Mouse (Mus musculus) MEL (cell line): ENCODE measurements around the gene Col18a1. TPM values are rescaled to one million over a fixed set of nuclear protein-coding genes. Genes with fewer than 3 reads are reported as not detected.

Experiments
- DNase-seq: peaks from one replicate; pipeline ENCODE4 v3.0.0; 2011; ENCODE audit warnings: low read depth, low spot score
- H3K27ac ChIP-seq: 2 replicates; pipeline ENCODE4 v1.5.1; 2012; ENCODE audit warnings: low read depth, mild to moderate bottlenecking, control low read depth, low read length, moderate library complexity; ENCODE audit not compliant: control insufficient read depth
- H3K27me3 ChIP-seq, 2 experiments: fragments of 150-350 bp in 1 of 2; sonication (generic) in 1 of 2; 2 replicates each; pipeline ENCODE4 v1.6.1; 2012; ENCODE audit warnings: low read length in 2 of 2, mild to moderate bottlenecking in 2 of 2, improper control_type of control experiment in 1 of 2, moderate library complexity in 1 of 2; ENCODE audit not compliant: insufficient read depth in 2 of 2, control insufficient read depth in 1 of 2
- H3K36me3 ChIP-seq, 2 experiments: 2 replicates each; pipeline ENCODE4 v1.6.1; 2012 to 2014; ENCODE audit warnings: low read length in 2 of 2, improper control_type of control experiment in 1 of 2, inconsistent platforms in 1 of 2, mild to moderate bottlenecking in 1 of 2; ENCODE audit not compliant: insufficient read depth in 2 of 2, control insufficient read depth in 1 of 2
- H3K4me1 ChIP-seq, 2 experiments: fragments of 150-350 bp in 1 of 2; sonication (generic) in 1 of 2; 2 replicates each; pipeline ENCODE4 v1.6.1; 2012; ENCODE audit warnings: low read length in 2 of 2, improper control_type of control experiment in 1 of 2, mild to moderate bottlenecking in 1 of 2; ENCODE audit not compliant: insufficient read depth in 2 of 2, control insufficient read depth in 1 of 2
- H3K4me3 ChIP-seq, 2 experiments: fragments of 150-350 bp in 1 of 2; sonication (generic) in 1 of 2; 2 replicates each; pipeline ENCODE4 v1.5.1; 2012; ENCODE audit warnings: low read depth in 2 of 2, low read length in 2 of 2, mild to moderate bottlenecking in 2 of 2, moderate library complexity in 2 of 2, control low read depth in 1 of 2, improper control_type of control experiment in 1 of 2; ENCODE audit not compliant: control insufficient read depth in 1 of 2, insufficient read depth in 1 of 2
- H3K79me2 ChIP-seq: 2 replicates; pipeline ENCODE4 v1.6.1; 2012; ENCODE audit warnings: mild to moderate bottlenecking, low read length, moderate library complexity; ENCODE audit not compliant: control insufficient read depth, poor library complexity, insufficient read depth
- H3K9ac ChIP-seq: 2 replicates; pipeline ENCODE4 v1.6.1; 2012; ENCODE audit warnings: low read depth, mild to moderate bottlenecking, control low read depth, low read length, moderate library complexity; ENCODE audit not compliant: control insufficient read depth, poor library complexity, severe bottlenecking
- H3K9me3 ChIP-seq: fragments of 150-350 bp; sonication (generic); replicated peaks from 2 replicates; pipeline ENCODE4 v1.6.1; 2012; ENCODE audit warnings: mild to moderate bottlenecking, low read length, improper control_type of control experiment, moderate library complexity; ENCODE audit not compliant: insufficient read depth
- E2F4 ChIP-seq: IDR thresholded peaks from 2 replicates; pipeline ENCODE4 v1.6.1; 2011; ENCODE audit warnings: low read depth, low read length, improper control_type of control experiment, borderline replicate concordance
- EP300 ChIP-seq, 2 experiments: IDR thresholded peaks; 2 replicates each; pipeline ENCODE4 v1.6.1; 2011; ENCODE audit warnings: improper control_type of control experiment in 2 of 2, low read length in 2 of 2, low read depth in 1 of 2, mild to moderate bottlenecking in 1 of 2
- JUND ChIP-seq: IDR thresholded peaks from 2 replicates; pipeline ENCODE4 v1.6.1; 2011; ENCODE audit warnings: low read depth, mild to moderate bottlenecking, improper control_type of control experiment, low read length
- KAT2A ChIP-seq: conservative IDR thresholded peaks from 2 replicates; pipeline ENCODE4 v1.6.1; 2012; ENCODE audit warnings: low read depth, low read length, improper control_type of control experiment, inconsistent platforms
- MAFK ChIP-seq: IDR thresholded peaks from 2 replicates; pipeline ENCODE4 v1.6.1; 2011; ENCODE audit warnings: low read depth, mild to moderate bottlenecking, low read length, improper control_type of control experiment, borderline replicate concordance
- MAX ChIP-seq: IDR thresholded peaks from 2 replicates; pipeline ENCODE4 v1.6.1; 2011; ENCODE audit warnings: low read length, improper control_type of control experiment
- MAZ ChIP-seq: IDR thresholded peaks from 2 replicates; pipeline ENCODE4 v1.6.1; 2012; ENCODE audit warnings: low read depth, mild to moderate bottlenecking, inconsistent platforms, low read length, improper control_type of control experiment
- MEF2A ChIP-seq: IDR thresholded peaks from 2 replicates; pipeline ENCODE4 v1.6.1; 2014; ENCODE audit warnings: low read depth, mild to moderate bottlenecking, inconsistent platforms, low read length, improper control_type of control experiment; ENCODE audit not compliant: poor library complexity, insufficient replicate concordance, severe bottlenecking; ENCODE audit errors: extremely low read depth
- MXI1 ChIP-seq: IDR thresholded peaks from 2 replicates; pipeline ENCODE4 v1.6.1; 2011; ENCODE audit warnings: mild to moderate bottlenecking, low read depth, low read length, improper control_type of control experiment
- MYC ChIP-seq: IDR thresholded peaks from 2 replicates; pipeline ENCODE4 v1.6.1; 2011; ENCODE audit warnings: low read depth, mild to moderate bottlenecking, low read length, improper control_type of control experiment, moderate library complexity
- POLR2A ChIP-seq, 2 experiments: IDR thresholded peaks; 2 replicates each; pipeline ENCODE4 v1.6.1; 2011 to 2012; ENCODE audit warnings: low read length in 2 of 2, mild to moderate bottlenecking in 2 of 2, control low read depth in 1 of 2, improper control_type of control experiment in 1 of 2, low read depth in 1 of 2, moderate library complexity in 1 of 2; ENCODE audit not compliant: control insufficient read depth in 1 of 2, insufficient read depth in 1 of 2, poor library complexity in 1 of 2
- SIN3A ChIP-seq: IDR thresholded peaks from 2 replicates; pipeline ENCODE4 v1.6.1; 2012; ENCODE audit warnings: low read length, improper control_type of control experiment, inconsistent platforms
- TCF12 ChIP-seq: IDR thresholded peaks from 2 replicates; pipeline ENCODE4 v1.6.1; 2014; ENCODE audit warnings: low read depth, mild to moderate bottlenecking, inconsistent platforms, low read length, improper control_type of control experiment, moderate library complexity
- USF1 ChIP-seq: IDR thresholded peaks from 2 replicates; pipeline ENCODE4 v1.6.1; 2014; ENCODE audit warnings: low read depth, mild to moderate bottlenecking, inconsistent platforms, low read length, improper control_type of control experiment, moderate library complexity
- USF2 ChIP-seq, 2 experiments: IDR thresholded peaks; 2 replicates each; pipeline ENCODE4 v1.6.1; 2011 to 2012; ENCODE audit warnings: improper control_type of control experiment in 2 of 2, low read length in 2 of 2, borderline replicate concordance in 1 of 2, inconsistent platforms in 1 of 2, low read depth in 1 of 2, mild to moderate bottlenecking in 1 of 2; ENCODE audit not compliant: insufficient read depth in 1 of 2
- ZKSCAN1 ChIP-seq: IDR thresholded peaks from 2 replicates; pipeline ENCODE4 v1.6.1; 2012; ENCODE audit warnings: low read depth, mild to moderate bottlenecking, inconsistent platforms, low read length, improper control_type of control experiment, moderate library complexity
- polyA plus RNA-seq, 2 experiments: library from polyadenylated mRNA; stranded (reverse) in 1 of 2; unstranded in 1 of 2; fragments of >175 nt in 1 of 2; fragments of >200 nt in 1 of 2; gene quantifications; 2 replicates each; pipeline versions ENCODE4 v1.2.1 to v1.2.4; 2012; ENCODE audit warnings: low replicate concordance in 2 of 2, low read depth in 1 of 2; ENCODE audit not compliant: insufficient read length in 2 of 2, insufficient read depth in 1 of 2, missing spikeins in 1 of 2
- total RNA-seq: library from RNA; depleted of rRNA; stranded (reverse); fragments of 300-350 nt; gene quantifications from 2 replicates; pipeline ENCODE4 v1.2.3, GENCODE M21; 2012

Gene Col18a1
- total and polyA plus RNA-seq, 3 experiments, result 0.46 to 1.3 TPM; not detected in 1

DNA sequence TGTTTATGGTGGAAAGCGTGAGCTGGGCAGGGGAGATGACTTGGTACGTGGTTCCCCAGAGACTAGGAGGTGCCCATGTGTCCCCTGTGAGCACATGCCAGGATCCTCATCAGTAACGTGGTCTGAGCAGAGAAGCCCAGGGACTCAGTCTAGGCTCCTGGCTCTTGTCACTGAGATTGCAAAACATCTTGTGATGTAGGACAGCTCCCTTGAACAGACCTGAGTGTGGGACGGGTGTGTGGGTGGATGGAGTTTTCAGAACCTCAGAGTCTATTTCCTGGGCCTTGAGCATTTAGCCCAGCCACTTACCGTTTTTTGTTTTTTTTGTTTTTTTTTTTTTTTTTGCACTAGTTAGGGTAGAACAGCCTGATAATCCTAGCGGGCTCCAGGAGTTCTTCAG, 130.9 kb downstream of the Col18a1 start:
- TF ChIP-seq MAFK (no peak), MEF2A (no peak), E2F4 (no peak), MXI1 (peak; percentile 9; the same call in 1 of the 2 replicates), MYC (0 out of 2 replicates have a peak, but pooled peaks have one; percentile 15)
- Histone ChIP-seq H3K4me3 (peak overlapping the region; percentile 75 to 79), H3K79me2 (peaks cover 47% of the 10 kb centered on the region), H3K9ac (peak overlapping the region; percentile 83), H3K36me3 (peaks cover 5 to 13% of the 10 kb centered on the region in 2 experiments), H3K27ac (no peak overlapping the region), H3K4me1 (peaks cover 0 to 14% of the 10 kb centered on the region in 2 experiments; a peak in 3 of 4 replicates), H3K27me3 (no peaks in the 10 kb centered on the region), H3K9me3 (no peaks in the 10 kb centered on the region)
- DNase-seq, result no peak

DNA sequence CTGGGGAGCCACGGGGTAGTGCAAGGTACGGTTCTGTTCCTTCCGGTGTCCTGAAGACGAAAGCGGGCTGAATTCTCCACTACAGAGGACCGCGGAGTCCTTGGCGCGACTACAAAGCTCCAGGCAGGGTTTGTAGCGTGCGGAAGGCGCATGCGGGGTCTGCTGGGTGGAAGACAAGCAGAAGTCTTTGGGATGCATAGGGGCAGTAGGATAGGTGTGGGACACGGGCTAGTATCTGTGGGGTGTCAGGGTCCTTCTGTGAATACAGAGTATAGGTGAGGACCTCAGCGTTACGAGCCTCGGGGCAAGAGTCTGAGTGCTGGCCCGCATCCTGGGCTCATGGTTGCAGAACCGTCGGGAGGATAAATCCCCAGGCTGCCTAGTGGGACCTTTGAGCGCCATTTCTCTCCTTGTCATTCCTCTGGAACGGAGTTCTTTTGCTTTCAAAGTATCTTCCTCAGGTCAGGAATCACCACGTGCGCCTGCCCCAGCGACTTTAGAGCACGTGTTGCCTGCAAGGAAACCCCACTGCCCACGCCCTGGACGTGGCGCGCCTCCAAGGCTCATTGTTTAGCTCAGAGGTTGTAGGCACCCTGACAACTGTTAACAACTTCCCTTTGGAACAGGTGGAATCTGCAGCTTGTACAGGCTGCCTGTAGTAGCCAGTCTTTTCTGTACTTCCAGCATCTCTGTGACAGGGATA, 132.9 kb downstream of the Col18a1 start:
- TF ChIP-seq ZKSCAN1, result no peak
- TF ChIP-seq SIN3A, result peak; percentile 66
- peak; percentile 99 for TF ChIP-seq MXI1
- peak in 1 of 2 experiments; percentile 2; a peak in 2 of 4 replicates for TF ChIP-seq POLR2A (IDR thresholded peaks at IDR 0.05; ENCODE audit: control insufficient read depth in 1 of 2, insufficient read depth in 1 of 2, low read depth in 1 of 2, low read length in 2 of 2, poor library complexity in 1 of 2)
- TF ChIP-seq MAZ, result no peak
- no peak for TF ChIP-seq EP300 (IDR thresholded peaks at IDR 0.05; ENCODE audit: low read depth in 1 of 2, low read length in 2 of 2)
- no peak for TF ChIP-seq USF2 (IDR thresholded peaks at IDR 0.05; ENCODE audit: borderline replicate concordance in 1 of 2, insufficient read depth in 1 of 2, low read depth in 1 of 2, low read length in 2 of 2)
- no peak for TF ChIP-seq MAFK
- TF ChIP-seq MAX, result peak; percentile 99
- TF ChIP-seq USF1, result peak; percentile 69
- no peak for TF ChIP-seq JUND
- TF ChIP-seq MYC, result peak; percentile 99
- 0 out of 2 replicates have a peak, but pooled peaks have one; percentile 5 for TF ChIP-seq TCF12
- TF ChIP-seq KAT2A, result no peak
- Histone ChIP-seq H3K27ac (peak overlapping the region; percentile 54), H3K27me3 (peaks cover 0 to 4% of the 10 kb centered on the region in 2 experiments; a peak in 1 of 4 replicates), H3K9me3 (no peaks in the 10 kb centered on the region), H3K79me2 (peaks cover 47% of the 10 kb centered on the region), H3K36me3 (peaks cover 0 to 13% of the 10 kb centered on the region in 2 experiments; a peak in 2 of 4 replicates), H3K9ac (peak overlapping the region; percentile 83), H3K4me1 (peaks cover 0 to 14% of the 10 kb centered on the region in 2 experiments; a peak in 3 of 4 replicates), H3K4me3 (peak overlapping the region; percentile 75 to 79)
- peak; percentile 86 for DNase-seq
